10 mouse cellular contexts compared by ENCODE assay signal in genomic region chr1:52363625-52364024, GRCm38 (mm10).
"Had no signal": no experiment of that assay in that cellular context is flagged by ENCODE, and none has a peak within 500 bp of the region (broad histone marks: within the 10 kb centered on the region; RNA-seq: fewer than 3 reads in every experiment).

No protein-coding gene starts in this region.

- H3K4me2 ChIP-seq: limb, embryonic 15.5 days; liver, embryonic 13.5 days; stomach, embryonic 15.5 days had no signal

- H3K36me3 ChIP-seq: limb, embryonic 15.5 days; liver, embryonic 13.5 days; stomach, embryonic 15.5 days had no signal

- H3K9ac ChIP-seq: limb, embryonic 15.5 days; liver, embryonic 13.5 days; liver, postnatal 0 days; stomach, embryonic 15.5 days had no signal

- DNase-seq: kidney, adult 18-20 months; kidney, postnatal 14 days; liver, embryonic 13.5 days; liver, postnatal 0 days; lung, postnatal 36 days; midbrain, embryonic 14.5 days; right cerebral cortex, postnatal 14 days; thymus, postnatal 14 days had no signal

- H3K27me3 ChIP-seq: limb, embryonic 15.5 days; liver, embryonic 13.5 days; stomach, embryonic 15.5 days had no signal

- H3K27ac ChIP-seq: limb, embryonic 15.5 days; liver, embryonic 13.5 days; stomach, embryonic 15.5 days had no signal

- H3K9me3 ChIP-seq: limb, embryonic 15.5 days; liver, embryonic 13.5 days; stomach, embryonic 15.5 days had no signal

- ATAC-seq: liver, postnatal 0 days had no signal

- H3K4me1 ChIP-seq: limb, embryonic 15.5 days; liver, embryonic 13.5 days; stomach, embryonic 15.5 days had no signal

- H3K4me3 ChIP-seq: limb, embryonic 15.5 days; liver, embryonic 13.5 days; stomach, embryonic 15.5 days had no signal
